Mouse (Mus musculus): ENCODE measurements at regions not wholly inside any gene's neighbourhood (a gene's known extent, or its start where the extent isn't known, plus 50 kb on each side); places are given as distances from the start of the nearest gene placed in this dataset.

- in situ Hi-C loops (cut with MboI; ENCODE audit: unreplicated experiment in 2 of 2), result no loop called here
Measured at GRCm38 (mm10) chr14:100792094-100792493, 408.0 kb downstream of the Prr30 start.

DNA sequence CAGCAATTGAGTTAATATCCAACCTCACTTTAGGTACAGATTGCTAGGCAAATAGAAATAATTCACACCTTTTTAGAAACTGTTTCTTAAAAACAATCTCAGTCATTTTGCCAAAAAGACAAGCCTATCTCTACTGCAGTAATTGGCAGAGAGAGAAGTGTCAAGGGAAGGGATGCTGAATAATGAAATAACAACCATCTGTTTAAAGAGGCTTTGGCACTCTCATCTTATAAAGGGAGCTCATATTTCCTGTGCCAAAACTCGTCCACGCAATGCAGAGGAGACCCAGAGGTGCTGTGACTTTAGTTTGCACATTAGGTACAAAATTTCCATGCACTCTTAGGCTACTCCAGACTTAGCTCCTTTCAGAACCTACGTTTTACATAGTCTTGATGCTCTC, 418.2 kb downstream of the Prr30 start:
- in situ Hi-C loops (cut with MboI; ENCODE audit: unreplicated experiment in 2 of 2), result no loop called here

DNA sequence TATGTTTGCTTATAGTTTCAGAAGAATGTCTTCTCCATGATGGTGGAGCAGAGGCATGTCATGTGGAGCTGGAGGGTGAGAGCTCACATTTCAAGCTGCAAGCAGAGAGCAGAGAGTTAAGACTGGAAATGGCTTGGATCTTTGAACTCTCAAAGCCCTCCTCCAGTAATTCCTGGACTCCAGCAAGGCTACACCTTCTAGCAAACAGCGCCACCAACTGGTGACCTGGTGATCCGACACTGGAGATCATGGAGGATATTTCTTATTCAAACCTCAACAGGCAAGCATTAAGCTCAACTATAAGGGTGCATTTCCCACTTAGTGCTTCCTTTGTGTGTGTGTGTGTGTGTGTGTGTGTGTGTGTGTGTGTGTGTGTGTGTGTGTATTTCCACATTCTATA, 446.2 kb downstream of the Prr30 start:
- in situ Hi-C loops (cut with MboI; ENCODE audit: unreplicated experiment in 2 of 2), result loop anchor here (10.0 to 25.0 kb wide), 4 partner anchors 533 to 809 kb away; no protein-coding TSS in a partner anchor

- in situ Hi-C loops (cut with MboI; ENCODE audit: unreplicated experiment in 2 of 2), result loop anchor here (10.0 to 25.0 kb wide), 4 partner anchors 535 to 808 kb away; no protein-coding TSS in a partner anchor
Measured at GRCm38 (mm10) chr14:100752746-100753145, 447.4 kb downstream of the Prr30 start.

DNA sequence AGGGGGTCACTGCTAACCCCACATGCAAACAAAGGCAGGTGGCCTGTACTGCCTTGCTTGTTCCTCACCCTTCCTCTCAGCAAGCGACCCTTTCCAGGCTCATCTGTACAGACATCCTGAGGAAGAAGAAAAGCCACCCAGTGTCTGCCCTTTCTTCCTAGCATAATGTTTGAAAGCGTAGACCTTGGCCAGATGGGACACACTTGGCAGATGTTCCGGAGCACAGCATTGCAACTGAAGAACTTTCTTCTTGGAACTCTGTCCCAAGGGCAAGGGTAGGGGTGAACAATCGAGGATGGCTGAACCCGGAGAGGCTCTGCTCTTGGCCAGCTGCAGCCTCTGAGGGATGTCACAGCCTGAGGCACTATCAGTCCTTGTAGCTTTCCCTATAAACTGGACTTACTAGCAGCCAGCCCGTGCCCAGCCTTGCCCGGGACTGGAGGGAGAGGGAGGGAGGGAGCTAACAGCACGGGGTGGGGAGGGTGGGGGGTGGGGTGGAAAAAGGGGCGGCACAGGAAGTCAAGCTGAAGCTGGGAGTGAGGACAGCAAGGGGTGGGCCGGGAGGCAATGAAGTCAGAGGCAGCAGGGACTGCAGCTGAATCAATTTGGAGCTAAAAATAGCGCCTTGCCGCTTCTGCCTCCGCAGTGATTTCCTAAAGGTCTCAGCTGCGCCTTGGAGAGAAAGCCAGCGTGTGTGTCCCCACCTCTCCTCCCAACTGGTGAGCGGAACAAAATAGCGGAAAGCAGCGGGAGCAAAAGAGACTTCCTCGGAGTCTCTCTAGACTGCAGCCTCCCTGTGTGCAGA, 450.2 kb downstream of the Prr30 start:
- in situ Hi-C loops (cut with MboI; ENCODE audit: unreplicated experiment in 2 of 2), result loop anchor here (10.0 to 25.0 kb wide), 5 partner anchors 335 to 805 kb away; no protein-coding TSS in a partner anchor

GRCm38 (mm10) chr14:100735276-100735675, 450.8 kb upstream of the Klf12 start:
- in situ Hi-C loops (cut with MboI; ENCODE audit: unreplicated experiment in 2 of 2), result no loop called here

DNA sequence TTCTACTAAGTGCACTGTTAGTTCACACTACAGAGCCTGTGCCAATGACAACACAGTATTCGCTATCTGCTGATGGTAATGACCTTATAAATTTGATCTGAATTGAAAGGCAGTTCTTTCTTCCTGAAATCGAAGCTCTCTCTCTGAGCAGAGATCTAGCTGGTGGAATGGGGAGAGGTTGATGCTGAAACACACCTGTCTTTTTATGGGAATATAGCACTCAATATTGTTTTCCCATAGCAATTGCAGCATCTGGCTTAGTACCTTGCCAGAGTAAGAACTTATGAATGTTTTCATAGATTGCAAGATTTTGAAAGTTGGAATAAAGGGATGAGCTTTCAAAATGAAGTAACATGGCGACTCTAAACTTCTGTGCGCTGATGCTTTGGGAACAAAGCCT, 444.0 kb upstream of the Klf12 start:
- in situ Hi-C loops (cut with MboI; ENCODE audit: unreplicated experiment in 2 of 2), result no loop called here

DNA sequence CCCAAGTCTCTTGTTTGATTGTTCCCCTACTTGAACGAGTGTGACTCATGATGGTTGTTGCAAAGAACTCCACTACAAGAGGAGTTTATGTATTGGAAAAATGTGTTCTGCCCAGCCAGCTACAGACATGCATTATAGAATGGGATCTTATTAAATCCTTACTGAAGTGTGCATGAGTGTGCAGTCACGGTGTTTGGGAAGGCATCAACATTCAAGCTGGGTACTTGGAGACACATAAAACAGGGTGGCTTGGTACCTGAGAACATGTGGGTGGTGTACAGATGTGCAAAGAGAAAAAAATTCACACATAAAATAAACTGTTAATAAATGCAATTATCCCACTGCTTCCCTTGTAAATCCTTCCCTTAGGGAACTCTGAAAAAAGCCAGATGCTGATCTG, 443.2 kb upstream of the Klf12 start:
- in situ Hi-C loops (cut with MboI; ENCODE audit: unreplicated experiment in 2 of 2), result no loop called here

DNA sequence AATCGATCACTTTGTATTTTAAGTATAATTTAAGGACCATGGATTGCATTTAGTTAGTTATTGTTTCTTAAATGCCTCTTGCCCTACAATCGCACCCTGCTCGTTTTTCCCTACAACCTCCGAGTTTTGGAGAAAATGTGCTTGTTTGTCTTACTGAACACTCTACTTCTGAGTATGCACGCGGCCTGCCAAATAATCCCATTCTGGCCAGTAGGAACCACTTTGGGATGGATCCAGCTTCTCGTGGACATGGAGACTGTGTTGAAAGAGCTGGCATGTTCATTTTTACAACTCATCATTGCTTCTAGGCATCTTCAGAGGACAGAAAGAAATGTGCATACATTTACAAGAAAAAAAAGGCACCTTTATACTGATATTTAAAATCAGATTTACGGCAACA, 440.5 kb upstream of the Klf12 start:
- in situ Hi-C loops (cut with MboI; ENCODE audit: unreplicated experiment in 2 of 2), result no loop called here

DNA sequence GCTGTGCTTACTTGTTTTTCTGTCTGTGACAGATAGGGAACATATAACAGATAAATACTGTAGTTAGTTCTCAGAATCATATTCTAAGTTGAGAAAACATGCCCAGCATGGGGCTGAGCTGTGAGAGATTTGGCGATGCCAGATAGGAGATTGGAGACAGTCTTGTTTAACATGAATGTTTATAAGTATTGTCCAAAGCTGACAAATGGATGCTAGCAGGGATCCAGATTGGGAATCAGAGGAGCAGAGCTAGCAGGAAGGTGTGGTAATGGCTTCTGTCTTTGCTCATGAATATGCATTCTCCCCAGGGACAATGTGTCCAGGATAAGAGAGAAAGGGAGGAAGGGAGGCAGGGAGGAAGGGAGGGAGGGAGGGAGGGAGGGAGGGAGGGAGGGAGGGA, 436.2 kb upstream of the Klf12 start:
- in situ Hi-C loops (cut with MboI; ENCODE audit: unreplicated experiment in 2 of 2), result no loop called here

GRCm38 (mm10) chr14:100714952-100715351, 430.5 kb upstream of the Klf12 start:
- in situ Hi-C loops (cut with MboI; ENCODE audit: unreplicated experiment in 2 of 2), result no loop called here

GRCm38 (mm10) chr14:100713999-100714471, 429.6 kb upstream of the Klf12 start:
- in situ Hi-C loops (cut with MboI; ENCODE audit: unreplicated experiment in 2 of 2), result no loop called here

DNA sequence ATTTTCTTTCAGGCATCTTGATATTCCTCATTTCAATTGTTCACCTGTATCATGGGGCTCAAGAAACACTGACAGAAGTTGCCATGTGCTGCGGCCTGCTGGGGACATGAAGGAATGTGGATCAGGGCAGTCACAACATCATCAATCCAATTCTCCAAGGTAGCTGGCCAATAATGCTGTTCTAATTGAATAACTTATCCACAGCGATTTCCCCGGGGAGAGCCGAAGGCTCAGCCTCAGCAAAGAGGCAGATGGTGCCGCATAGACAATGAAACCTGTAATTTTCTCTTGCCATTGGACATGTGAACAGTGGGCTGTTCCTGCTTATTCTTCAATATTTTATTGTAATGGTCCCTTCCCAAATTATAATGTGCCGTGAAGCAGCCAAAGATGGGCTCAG, 429.1 kb upstream of the Klf12 start:
- in situ Hi-C loops (cut with MboI; ENCODE audit: unreplicated experiment in 2 of 2), result no loop called here

DNA sequence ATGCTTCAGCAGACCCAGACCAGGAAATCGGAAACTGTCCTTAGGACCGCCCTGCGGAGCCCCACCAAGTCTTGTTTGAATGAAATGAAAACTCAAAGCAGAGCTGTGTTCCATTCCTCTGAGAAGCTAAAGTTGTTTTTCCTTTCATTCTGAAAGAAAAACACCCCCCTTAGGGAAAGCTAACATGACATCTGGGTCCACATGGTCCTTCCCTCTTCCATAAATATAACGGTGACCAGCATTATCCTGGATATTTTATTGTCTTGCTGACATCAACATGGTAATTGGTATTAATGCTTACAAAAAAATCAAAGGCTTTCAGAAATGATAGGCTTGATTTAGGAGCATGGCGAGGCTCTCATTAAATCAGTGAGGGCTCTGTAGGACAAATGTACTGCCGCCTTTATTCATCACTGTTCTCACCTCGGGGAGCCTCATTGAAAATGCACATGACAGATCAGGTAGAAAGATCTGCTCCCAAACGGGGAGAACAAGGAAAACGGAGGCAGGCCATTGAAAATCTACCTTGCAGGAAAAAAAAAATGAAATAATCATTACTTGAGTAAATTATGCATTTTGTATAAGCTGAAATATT, 381.0 kb upstream of the Klf12 start:
- in situ Hi-C loops (cut with MboI; ENCODE audit: unreplicated experiment in 2 of 2), result no loop called here

- in situ Hi-C loops (cut with MboI; ENCODE audit: unreplicated experiment in 2 of 2), result no loop called here
Measured at GRCm38 (mm10) chr14:100664180-100664579, 379.7 kb upstream of the Klf12 start.

- in situ Hi-C loops (cut with MboI; ENCODE audit: unreplicated experiment in 2 of 2), result no loop called here
Measured at GRCm38 (mm10) chr14:100642076-100642475, 357.6 kb upstream of the Klf12 start.

DNA sequence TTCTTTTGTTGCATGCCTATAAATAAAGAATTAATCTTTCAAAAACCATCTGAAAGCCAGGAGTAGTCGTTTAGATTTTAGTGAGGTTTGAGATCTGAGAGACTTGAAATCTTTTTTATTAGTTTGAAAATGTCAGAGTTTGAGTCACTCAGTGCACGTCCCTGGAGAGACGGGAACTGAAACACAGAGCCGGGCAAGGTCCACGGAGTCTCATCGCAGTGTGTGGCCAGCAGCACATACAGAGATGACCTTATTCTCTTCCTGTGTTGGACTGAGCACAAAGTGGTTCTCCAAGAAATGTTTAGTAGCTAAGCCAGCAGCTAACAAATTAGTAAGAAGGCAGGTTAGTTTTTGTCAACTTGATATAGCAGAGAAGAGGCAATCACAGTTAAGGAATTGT, 350.0 kb upstream of the Klf12 start:
- in situ Hi-C loops (cut with MboI; ENCODE audit: unreplicated experiment in 2 of 2), result no loop called here

DNA sequence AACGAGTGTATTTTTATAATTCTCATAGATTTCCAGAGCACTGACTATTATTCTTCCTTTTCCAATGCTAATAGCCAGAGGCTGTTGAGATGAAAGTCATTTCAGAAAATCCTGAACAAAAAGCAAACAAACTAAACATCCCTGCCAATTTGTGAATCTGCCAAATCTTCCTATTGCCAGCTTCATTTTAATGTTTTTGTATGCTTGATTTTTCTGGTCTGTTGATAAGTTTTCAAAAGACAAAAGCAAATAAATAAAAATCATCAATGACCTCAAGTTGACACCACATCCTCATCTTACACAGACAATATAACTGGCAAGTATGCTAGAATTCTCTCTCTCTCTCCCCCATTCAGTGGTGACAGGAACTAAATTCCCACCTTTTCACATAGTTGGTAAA, 347.2 kb upstream of the Klf12 start:
- in situ Hi-C loops (cut with MboI; ENCODE audit: unreplicated experiment in 2 of 2), result no loop called here

- in situ Hi-C loops (cut with MboI; ENCODE audit: unreplicated experiment in 2 of 2), result no loop called here
Measured at GRCm38 (mm10) chr14:100630197-100630596, 345.7 kb upstream of the Klf12 start.

GRCm38 (mm10) chr14:100627523-100627922, 343.0 kb upstream of the Klf12 start:
- in situ Hi-C loops (cut with MboI; ENCODE audit: unreplicated experiment in 2 of 2), result no loop called here

DNA sequence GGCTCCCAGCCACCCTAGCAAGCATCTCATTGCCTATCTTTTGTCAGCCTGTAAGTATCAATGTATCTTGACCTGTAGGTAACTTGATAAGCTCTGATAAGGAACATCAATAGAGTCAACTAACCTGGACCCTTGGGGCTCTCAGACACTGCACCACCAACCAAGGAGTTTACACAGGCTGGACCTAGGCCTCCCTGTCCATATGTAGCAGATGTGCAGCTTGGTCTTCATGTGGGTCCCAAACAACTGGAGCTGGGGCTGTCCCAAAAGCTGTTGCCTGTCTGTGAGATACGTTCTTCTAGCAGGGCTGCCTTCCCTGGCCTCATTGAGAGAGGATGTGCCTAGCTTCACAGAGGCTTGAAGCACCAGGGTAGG, 335.2 kb upstream of the Klf12 start:
- in situ Hi-C loops (cut with MboI; ENCODE audit: unreplicated experiment in 2 of 2), result no loop called here
